Mouse (Mus musculus) forebrain, embryonic 13.5 days (tissue): Measurements from ENCODE around the gene Timp3. TPM values are rescaled to one million over a fixed set of nuclear protein-coding genes. Genes with fewer than 3 reads are reported as not detected.
A peak's percentile ranks its signal among the peaks of the same experiment; 100 is the strongest.
"Not testable (repeated sequence)": the region's sequence is repeated elsewhere in the genome, so short reads cannot be mapped to it uniquely, and the experiment has no call there.

Experiments used
- ATAC-seq: fragments of 200-750 bp; cut with Nextera tagmentation; 2 replicates; pipeline ENCODE4 v1.8.0; 2017
- H3K27ac ChIP-seq: fragments of 300-500 bp; sonication (generic); 2 replicates; pipeline ENCODE4 v1.5.1; 2015; ENCODE audit warnings: inconsistent platforms, mild to moderate bottlenecking, moderate library complexity
- H3K27me3 ChIP-seq: fragments of 300-500 bp; sonication (generic); 2 replicates; pipeline ENCODE4 v1.6.1; 2015; ENCODE audit warnings: mild to moderate bottlenecking, inconsistent platforms
- H3K36me3 ChIP-seq: fragments of 300-500 bp; sonication (generic); 2 replicates; pipeline ENCODE4 v1.6.1; 2015; ENCODE audit warnings: mild to moderate bottlenecking, inconsistent platforms; ENCODE audit not compliant: poor library complexity, severe bottlenecking
- H3K4me1 ChIP-seq: fragments of 300-500 bp; sonication (generic); 2 replicates; pipeline ENCODE4 v1.6.1; 2015; ENCODE audit warnings: inconsistent platforms
- H3K4me2 ChIP-seq: fragments of 300-500 bp; sonication (generic); 2 replicates; pipeline ENCODE4 v1.6.1; 2015; ENCODE audit warnings: inconsistent platforms, mild to moderate bottlenecking, moderate library complexity
- H3K4me3 ChIP-seq: fragments of 300-500 bp; sonication (generic); 2 replicates; pipeline ENCODE4 v1.5.1; 2015; ENCODE audit warnings: mild to moderate bottlenecking, inconsistent platforms
- H3K9ac ChIP-seq: fragments of 300-500 bp; sonication (generic); 2 replicates; pipeline ENCODE4 v1.6.1; 2015; ENCODE audit warnings: mild to moderate bottlenecking, inconsistent platforms
- H3K9me3 ChIP-seq: fragments of 300-500 bp; sonication (generic); replicated peaks from 2 replicates; pipeline ENCODE4 v1.6.1; 2016; ENCODE audit warnings: inconsistent platforms
- WGBS: fragments of 180-500 bp; shearing (Covaris S2); methylation state at CpG from one replicate; pipeline ENCODE4 v1.1.7; 2015; 5-methylcytosine and 5-hydroxymethylcytosine counted together
- polyA plus RNA-seq: library from polyadenylated mRNA; unstranded; fragments of >200 nt; fragmentation: Nextera tagmentation; extraction: Ambion mirVana; gene quantifications from 2 replicates; pipeline ENCODE4 v1.2.1, GENCODE M21; 2015

Gene Timp3
- polyA plus RNA-seq, 1 experiment from 2014 or later = 13.3 TPM

DNA sequence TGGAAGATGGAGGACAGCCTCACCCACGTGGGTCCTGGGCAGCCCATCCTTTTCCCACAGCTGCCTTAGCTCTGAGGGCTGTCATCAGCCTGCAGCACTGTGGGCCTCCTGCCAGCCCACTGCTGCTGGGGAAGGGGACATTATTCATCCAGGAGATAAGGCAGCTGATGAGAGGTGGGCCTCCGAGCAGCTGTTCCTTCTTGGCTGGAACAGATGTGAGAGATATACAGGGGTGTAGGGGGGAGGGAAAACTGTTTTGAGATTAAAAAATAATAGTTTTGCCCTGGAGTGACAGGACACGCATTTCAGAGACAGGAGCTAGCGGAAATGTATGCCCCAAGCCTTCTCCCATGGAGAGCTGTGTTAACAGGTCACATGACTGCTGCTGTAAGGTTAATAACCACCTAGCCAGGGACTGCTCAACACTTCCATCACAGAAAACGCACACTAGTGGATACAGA, 65.5 kb downstream of the Timp3 start:
- no peaks in the 10 kb centered on the region for H3K9me3 ChIP-seq
- 75% methylated on average over 5 of the region's 5 CpGs for WGBS
- H3K9ac ChIP-seq = no peak overlapping the region
- peaks cover 4% of the 10 kb centered on the region; the same call in 1 of the 2 replicates for H3K4me1 ChIP-seq
- no peak overlapping the region for H3K4me2 ChIP-seq
- H3K27me3 ChIP-seq = no peaks in the 10 kb centered on the region
- no peak overlapping the region for H3K4me3 ChIP-seq
- no peak overlapping the region for H3K27ac ChIP-seq
- ATAC-seq = peak; percentile 66; the same call in 1 of the 2 replicates
- no peaks in the 10 kb centered on the region for H3K36me3 ChIP-seq

DNA sequence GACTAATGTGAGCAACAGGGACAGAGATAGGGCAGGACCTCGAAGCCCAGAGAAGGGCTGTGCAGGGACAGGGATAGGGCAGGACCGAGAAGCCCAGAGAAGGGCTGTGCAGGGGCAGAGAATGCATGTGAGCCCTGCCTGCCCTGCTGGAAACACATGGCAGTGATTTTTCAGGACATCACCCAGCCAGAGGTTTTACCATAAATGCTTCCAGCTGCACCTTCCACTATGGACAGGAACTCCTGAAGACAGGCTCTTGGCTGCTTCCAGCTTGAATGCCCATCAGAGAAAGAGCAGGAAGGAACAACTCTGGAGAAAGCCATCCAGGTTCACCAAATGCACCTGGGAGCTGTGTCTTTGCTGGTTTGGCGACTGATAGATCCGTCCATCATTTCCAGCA, 67.2 kb downstream of the Timp3 start:
- no peak for ATAC-seq
- no peak overlapping the region for H3K27ac ChIP-seq
- H3K9ac ChIP-seq = no peak overlapping the region
- WGBS = 84% methylated on average over 4 of the region's 4 CpGs
- H3K4me2 ChIP-seq = no peak overlapping the region
- H3K4me3 ChIP-seq = no peak overlapping the region
- no peaks in the 10 kb centered on the region for H3K9me3 ChIP-seq
- peaks cover 4% of the 10 kb centered on the region; the same call in 1 of the 2 replicates for H3K4me1 ChIP-seq
- no peaks in the 10 kb centered on the region for H3K36me3 ChIP-seq
- no peaks in the 10 kb centered on the region for H3K27me3 ChIP-seq

DNA sequence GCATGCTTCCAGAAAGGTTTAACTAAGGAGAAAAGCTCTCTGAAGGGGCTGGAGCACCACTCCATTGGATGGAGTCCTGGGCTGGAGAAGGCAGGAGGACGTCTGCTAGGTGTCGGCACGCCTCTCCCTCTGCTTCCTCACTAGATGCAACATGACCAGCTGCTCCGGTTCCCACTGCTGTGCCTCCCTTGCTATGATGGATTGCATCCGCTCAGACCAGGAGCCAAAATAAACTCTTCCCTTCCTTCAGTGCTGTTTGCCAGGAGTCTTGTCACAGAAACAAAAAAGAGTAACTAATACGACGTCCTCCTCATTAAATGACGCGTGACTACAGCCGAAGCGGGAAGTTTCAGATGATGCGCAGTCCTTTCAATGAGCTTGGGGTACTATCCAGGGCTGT, 68.6 kb downstream of the Timp3 start:
- no peak overlapping the region for H3K4me2 ChIP-seq
- no peak overlapping the region for H3K9ac ChIP-seq
- H3K9me3 ChIP-seq = no peaks in the 10 kb centered on the region
- 91% methylated on average over 12 of the region's 12 CpGs for WGBS
- no peak overlapping the region for H3K4me3 ChIP-seq
- no peaks in the 10 kb centered on the region for H3K27me3 ChIP-seq
- H3K27ac ChIP-seq = no peak overlapping the region
- no peaks in the 10 kb centered on the region for H3K36me3 ChIP-seq
- no peak for ATAC-seq
- H3K4me1 ChIP-seq = peaks cover 4% of the 10 kb centered on the region; the same call in 1 of the 2 replicates

DNA sequence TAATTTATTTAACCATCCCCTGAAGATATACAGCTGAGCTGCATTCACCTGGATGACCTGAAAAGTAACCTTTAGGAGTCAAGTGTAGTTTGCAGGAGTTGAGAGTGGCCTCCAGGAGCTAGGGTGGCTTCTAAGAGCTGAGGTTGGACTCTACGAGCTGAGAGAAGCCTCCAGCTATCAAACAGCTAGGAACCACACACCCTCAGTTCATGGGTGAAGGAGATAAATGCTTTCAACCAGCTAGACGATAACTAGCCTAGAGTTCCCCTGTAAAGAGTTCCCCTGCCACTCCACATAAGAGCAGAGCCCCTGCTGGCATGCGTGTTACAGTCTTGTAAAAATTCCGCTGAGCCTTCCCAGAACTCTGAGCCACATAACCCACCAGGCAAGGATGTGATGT, 69.2 kb downstream of the Timp3 start:
- Histone ChIP-seq H3K4me2 (no peak overlapping the region), H3K9me3 (no peaks in the 10 kb centered on the region), H3K27me3 (no peaks in the 10 kb centered on the region), H3K9ac (no peak overlapping the region), H3K36me3 (no peaks in the 10 kb centered on the region), H3K27ac (no peak overlapping the region), H3K4me1 (peaks cover 4% of the 10 kb centered on the region; the same call in 1 of the 2 replicates), H3K4me3 (no peak overlapping the region)
- WGBS = 83% methylated on average over 4 of the region's 4 CpGs
- no peak for ATAC-seq

DNA sequence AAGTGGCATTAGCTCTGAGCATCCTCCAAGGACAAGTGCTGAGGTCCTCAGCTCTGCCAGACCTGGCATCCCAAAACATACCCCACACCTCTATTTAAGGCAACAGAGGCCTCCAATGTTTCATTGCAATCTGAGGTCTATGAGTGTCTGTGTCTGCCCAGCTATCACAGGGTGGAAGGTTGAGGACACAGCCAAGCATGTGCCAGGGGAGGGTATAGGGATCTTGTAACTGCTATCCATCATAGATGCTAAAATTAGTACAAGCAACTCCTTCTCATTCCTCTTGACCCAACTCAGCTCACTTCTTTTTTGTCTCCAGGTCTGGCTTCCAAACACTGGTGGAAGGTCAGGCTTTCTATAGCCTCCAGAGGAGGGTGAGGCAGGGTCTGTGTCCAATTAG, 71.4 kb downstream of the Timp3 start:
- no peak overlapping the region for H3K4me2 ChIP-seq
- no peak overlapping the region for H3K4me3 ChIP-seq
- no peaks in the 10 kb centered on the region for H3K9me3 ChIP-seq
- ATAC-seq = no peak
- H3K4me1 ChIP-seq = no peaks in the 10 kb centered on the region
- no peaks in the 10 kb centered on the region for H3K36me3 ChIP-seq
- no peak overlapping the region for H3K9ac ChIP-seq
- no peak overlapping the region for H3K27ac ChIP-seq
- H3K27me3 ChIP-seq = no peaks in the 10 kb centered on the region

DNA sequence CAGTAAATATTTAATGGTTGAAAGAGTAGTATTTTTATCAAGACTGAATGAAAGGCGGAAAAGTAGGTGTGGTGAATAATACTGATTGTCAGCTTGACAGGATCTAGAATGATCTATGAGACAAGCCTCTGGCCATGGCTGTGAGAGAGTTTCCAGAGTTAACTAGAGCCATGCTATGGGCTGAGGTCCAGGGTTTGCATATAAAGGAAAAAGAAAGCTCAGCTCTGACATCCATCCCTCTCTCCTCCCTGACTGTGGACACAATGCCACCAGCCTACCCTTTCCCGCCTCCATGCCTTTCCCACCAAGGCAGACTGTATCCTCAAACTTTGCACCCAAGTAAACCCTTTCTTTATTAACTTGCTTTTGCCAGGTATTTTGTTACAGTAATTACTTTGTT, 73.9 kb downstream of the Timp3 start:
- Histone ChIP-seq H3K27me3 (no peaks in the 10 kb centered on the region), H3K27ac (no peak overlapping the region), H3K9me3 (no peaks in the 10 kb centered on the region), H3K36me3 (no peaks in the 10 kb centered on the region), H3K4me3 (no peak overlapping the region), H3K9ac (no peak overlapping the region), H3K4me2 (no peak overlapping the region), H3K4me1 (no peaks in the 10 kb centered on the region)
- no peak for ATAC-seq
- 77% methylated on average over 2 of the region's 2 CpGs for WGBS

DNA sequence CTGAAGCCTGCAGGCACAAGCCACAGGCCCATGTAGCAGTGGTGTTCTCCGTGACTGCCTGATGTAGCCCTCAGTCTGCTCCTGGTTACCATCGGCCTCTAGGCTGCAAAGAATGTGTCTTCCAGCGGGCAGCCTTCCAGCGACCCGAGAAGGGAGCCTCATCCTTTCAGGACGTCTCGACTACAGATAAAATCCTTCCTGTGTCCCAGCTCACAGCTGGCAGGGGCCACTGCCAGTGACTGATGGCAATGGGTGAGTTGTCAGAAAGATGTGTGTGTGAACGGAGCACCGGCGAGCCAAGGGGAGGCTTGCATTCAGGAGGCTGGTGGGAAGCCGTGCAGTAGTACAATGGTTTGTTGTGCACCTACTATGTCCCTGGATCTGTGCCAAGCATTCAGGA, 75.7 kb downstream of the Timp3 start:
- Histone ChIP-seq H3K4me1 (no peaks in the 10 kb centered on the region), H3K9me3 (no peaks in the 10 kb centered on the region), H3K27me3 (no peaks in the 10 kb centered on the region), H3K4me2 (no peak overlapping the region), H3K36me3 (no peaks in the 10 kb centered on the region), H3K27ac (no peak overlapping the region), H3K9ac (no peak overlapping the region), H3K4me3 (no peak overlapping the region)
- 70% methylated on average over 11 of the region's 11 CpGs for WGBS
- no peak for ATAC-seq

DNA sequence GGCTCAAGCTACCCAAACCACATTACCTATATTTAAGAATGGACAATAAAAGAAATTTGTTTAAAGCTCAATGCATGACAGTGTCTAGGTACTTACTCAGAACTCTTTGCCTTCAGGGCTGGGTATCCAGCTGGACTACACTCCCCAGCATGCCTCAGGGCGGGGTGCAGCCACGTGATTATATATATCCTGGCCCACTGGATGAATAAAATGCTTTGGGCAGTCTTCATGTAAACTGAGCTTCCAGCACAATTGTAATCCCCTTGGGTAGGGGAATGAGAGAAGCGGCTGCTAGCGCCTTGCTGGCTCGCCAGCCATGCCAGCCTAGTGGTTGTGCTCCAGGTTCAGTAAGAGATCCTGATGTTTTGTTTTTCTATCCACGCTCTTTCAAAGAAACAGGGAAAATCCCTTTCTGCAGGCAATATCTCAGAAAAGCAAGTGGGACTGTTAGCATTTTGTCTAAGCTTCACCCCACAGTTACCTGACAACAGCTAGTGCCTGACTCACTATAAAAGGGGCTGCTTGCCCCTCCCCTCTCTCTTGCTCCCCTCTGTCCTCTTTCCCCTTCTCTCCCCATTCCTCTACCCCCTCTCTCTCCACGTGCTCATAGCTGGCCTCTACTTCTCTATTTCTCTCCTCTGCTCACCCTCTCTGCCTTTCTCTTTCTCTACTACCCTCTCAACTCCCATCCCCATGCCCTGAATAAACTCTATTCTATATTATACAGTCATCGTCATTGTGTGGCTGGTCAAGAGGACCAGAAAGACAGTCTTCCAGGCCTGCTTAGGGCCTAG, 76.4 kb downstream of the Timp3 start:
- no peak overlapping the region for H3K4me3 ChIP-seq
- no peaks in the 10 kb centered on the region for H3K27me3 ChIP-seq
- ATAC-seq = peak; percentile 70; the same call in 1 of the 2 replicates
- 72% methylated on average over 8 of the region's 8 CpGs for WGBS
- no peaks in the 10 kb centered on the region for H3K4me1 ChIP-seq
- no peak overlapping the region for H3K9ac ChIP-seq
- no peaks in the 10 kb centered on the region for H3K9me3 ChIP-seq
- H3K27ac ChIP-seq = no peak overlapping the region
- H3K4me2 ChIP-seq = no peak overlapping the region
- no peaks in the 10 kb centered on the region for H3K36me3 ChIP-seq

DNA sequence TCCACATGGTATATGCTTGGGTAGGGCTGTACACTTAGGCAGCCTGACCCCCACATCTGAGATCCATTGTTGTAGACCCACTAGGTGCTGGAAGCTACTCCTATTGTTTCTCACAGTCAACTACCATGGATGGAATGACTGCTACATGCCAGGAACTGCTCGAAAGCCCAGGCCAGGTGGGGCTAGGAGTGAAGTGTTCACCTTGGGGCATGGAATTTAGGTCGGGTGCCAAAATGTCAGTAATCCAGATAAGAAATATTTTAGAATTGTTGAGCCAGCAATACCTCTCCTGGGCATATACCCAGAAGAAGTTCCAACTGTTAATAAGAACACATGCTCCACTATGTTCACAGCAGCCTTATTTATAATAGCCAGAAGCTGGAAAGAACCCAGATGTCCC, 78.6 kb downstream of the Timp3 start:
- H3K36me3 ChIP-seq, H3K27me3 ChIP-seq, H3K4me2 ChIP-seq, H3K4me1 ChIP-seq, H3K27ac ChIP-seq, H3K9ac ChIP-seq, ATAC-seq, H3K9me3 ChIP-seq, H3K4me3 ChIP-seq: not testable (repeated sequence)
- 80% methylated on average over 2 of the region's 2 CpGs for WGBS

DNA sequence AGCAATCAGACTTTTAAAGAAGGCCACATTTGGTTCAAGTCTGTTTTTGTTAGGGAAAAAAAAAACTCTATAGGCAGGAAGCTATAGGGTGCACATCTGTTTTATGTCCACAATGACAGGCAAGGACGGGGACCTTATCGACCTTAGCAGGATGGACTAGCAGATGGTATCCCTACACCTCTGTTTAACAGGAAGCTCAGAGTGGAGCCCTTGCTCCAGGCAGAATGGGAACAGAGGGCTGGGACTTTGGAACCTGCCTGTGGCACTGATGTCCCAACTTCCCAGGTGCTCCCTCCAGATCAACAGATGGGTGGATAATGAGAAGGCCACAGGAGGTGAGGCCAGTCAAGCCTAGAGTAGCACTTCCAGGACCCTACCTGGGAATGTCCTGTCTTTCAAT, 80.5 kb downstream of the Timp3 start:
- no peaks in the 10 kb centered on the region for H3K36me3 ChIP-seq
- H3K4me2 ChIP-seq = no peak overlapping the region
- ATAC-seq = no peak
- H3K4me1 ChIP-seq = no peaks in the 10 kb centered on the region
- no peaks in the 10 kb centered on the region for H3K9me3 ChIP-seq
- H3K9ac ChIP-seq = no peak overlapping the region
- no peaks in the 10 kb centered on the region for H3K27me3 ChIP-seq
- 95% methylated on average over 2 of the region's 2 CpGs for WGBS
- no peak overlapping the region for H3K27ac ChIP-seq
- no peak overlapping the region for H3K4me3 ChIP-seq

DNA sequence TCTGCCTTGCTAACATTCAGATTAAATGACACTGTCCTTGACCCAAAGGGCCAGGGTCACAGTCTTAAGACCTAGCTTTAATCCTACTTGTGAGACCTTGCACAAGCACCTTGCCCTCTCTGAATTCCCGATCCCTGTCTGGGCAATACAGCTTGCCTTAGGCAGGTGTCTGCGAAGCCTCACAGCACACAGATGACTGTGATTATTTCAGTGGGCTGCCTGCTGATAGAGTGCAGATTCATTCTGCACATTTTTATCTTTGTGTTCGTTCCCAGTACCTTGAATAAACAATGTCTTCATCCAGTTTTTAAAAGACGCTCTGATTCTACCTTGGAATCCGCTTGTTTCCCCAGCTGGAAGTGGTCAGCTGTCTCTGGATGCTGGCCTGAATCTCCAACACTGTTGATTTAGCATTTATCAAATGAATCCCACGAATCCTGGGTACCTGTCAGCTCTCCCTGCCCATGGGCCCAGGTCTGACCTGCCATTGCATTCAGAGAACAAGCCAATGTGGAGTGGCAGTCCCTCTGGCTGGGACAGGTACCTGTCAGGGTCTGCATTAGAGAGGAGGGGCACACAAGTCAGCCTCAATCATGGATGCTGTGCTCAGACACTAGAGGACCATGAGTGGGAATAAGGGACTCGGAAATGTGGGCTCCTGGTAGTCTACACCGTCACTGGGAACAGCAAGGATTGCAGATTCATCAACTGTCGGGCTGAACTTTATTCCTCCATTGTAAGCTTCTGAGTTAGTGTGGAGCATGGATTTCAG, 81.2 kb downstream of the Timp3 start:
- H3K4me2 ChIP-seq = no peak overlapping the region
- H3K4me1 ChIP-seq = no peaks in the 10 kb centered on the region
- WGBS = 80% methylated on average over 9 of the region's 9 CpGs
- H3K9me3 ChIP-seq = no peaks in the 10 kb centered on the region
- no peak overlapping the region for H3K9ac ChIP-seq
- H3K27ac ChIP-seq = no peak overlapping the region
- no peaks in the 10 kb centered on the region for H3K36me3 ChIP-seq
- H3K27me3 ChIP-seq = no peaks in the 10 kb centered on the region
- no peak for ATAC-seq
- no peak overlapping the region for H3K4me3 ChIP-seq

DNA sequence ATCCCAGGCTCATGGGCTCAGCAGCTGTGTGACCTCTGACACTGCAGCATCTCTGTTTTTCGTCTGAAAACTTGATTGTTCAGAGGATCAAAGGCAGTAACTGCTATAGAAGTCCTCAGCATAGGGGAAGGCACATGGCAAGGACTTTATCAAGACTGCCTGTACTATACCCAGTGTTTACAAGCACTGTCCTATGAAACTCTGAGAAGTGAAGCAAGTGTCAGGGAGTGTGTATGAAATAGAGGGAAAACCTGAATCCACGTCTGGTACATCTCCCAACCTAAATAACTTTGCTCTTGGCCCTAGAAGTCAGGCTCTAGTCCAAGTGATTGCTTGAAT, 81.7 kb downstream of the Timp3 start:
- Histone ChIP-seq H3K27me3 (no peaks in the 10 kb centered on the region), H3K27ac (no peak overlapping the region), H3K9ac (no peak overlapping the region), H3K4me3 (no peak overlapping the region), H3K36me3 (no peaks in the 10 kb centered on the region), H3K4me1 (no peaks in the 10 kb centered on the region), H3K4me2 (no peak overlapping the region), H3K9me3 (no peaks in the 10 kb centered on the region)
- no peak for ATAC-seq
- 51% methylated on average over 2 of the region's 2 CpGs for WGBS
